Mouse (Mus musculus): ENCODE measurements at regions not wholly inside any gene's neighbourhood (a gene's known extent, or its start where the extent isn't known, plus 50 kb on each side); places are given as distances from the start of the nearest gene placed in this dataset.

DNA sequence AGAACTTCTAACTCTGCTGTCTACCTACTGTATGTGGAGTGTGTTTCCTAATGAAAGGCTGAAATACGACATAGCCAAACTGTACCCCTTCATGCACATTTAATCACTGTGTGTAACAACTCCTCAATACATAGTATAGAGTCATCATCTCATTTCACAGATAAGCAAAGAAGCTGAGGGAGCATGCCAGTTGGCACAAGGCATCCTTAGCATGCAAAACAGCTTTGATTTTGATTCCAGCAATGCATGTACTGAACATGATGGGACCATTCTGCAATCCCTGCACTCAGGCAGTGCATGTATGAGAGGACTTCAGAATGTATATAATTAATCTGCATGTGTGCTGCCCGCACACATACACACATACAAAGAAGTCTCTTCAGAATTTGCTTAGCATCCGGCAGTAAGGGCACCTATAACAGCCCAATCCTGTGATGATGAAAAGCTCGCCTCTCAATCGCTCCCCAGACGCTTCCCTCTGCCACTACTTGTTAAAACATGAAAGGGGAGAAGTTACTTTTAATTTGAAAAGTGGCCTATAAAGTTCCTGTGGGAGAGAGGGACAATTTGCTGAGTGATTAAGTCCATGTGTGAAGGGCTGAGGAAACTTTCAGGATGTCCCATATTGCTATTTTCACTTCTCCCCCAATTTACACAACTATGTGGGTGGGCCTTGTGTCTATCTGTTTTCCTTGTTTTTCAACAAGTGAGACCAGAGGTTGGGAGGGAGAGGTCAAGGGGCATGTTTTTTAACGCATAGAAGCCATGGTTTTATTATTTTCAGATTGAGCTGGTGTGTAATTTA is 569.0 kb upstream of the Intu start:
- TF ChIP-seq CTCF (IDR thresholded peaks at IDR 0.05; ENCODE audit: low read depth) (no peak), EP300 (optimal IDR thresholded peaks at IDR 0.05) (no peak)

Measured in stomach, postnatal 0 days (tissue).